Mouse (Mus musculus) stomach, postnatal 0 days (tissue): ENCODE measurements around the gene Cars. TPM values are rescaled to one million over a fixed set of nuclear protein-coding genes. Genes with fewer than 3 reads are reported as not detected.

Source experiments
- ATAC-seq: fragments of 200-750 bp; cut with Nextera tagmentation; 2 replicates; pipeline ENCODE4 v1.8.0; 2017; ENCODE audit not compliant: low FRiP score, low TSS enrichment
- DNase-seq: peaks from one replicate; pipeline ENCODE4 v3.0.0-alpha.2; 2016; ENCODE audit warnings: low spot score
- H3K27ac ChIP-seq: fragments of 300-500 bp; sonication (generic); replicated peaks from 2 replicates; pipeline ENCODE4 v1.5.1; 2014; ENCODE audit warnings: mild to moderate bottlenecking, control low read depth
- H3K27me3 ChIP-seq: fragments of 300-500 bp; sonication (generic); 2 replicates; pipeline ENCODE4 v1.6.1; 2014; ENCODE audit warnings: low read length; ENCODE audit not compliant: control insufficient read depth, insufficient read depth
- H3K36me3 ChIP-seq: fragments of 300-500 bp; sonication (generic); 2 replicates; pipeline ENCODE4 v1.6.1; 2014; ENCODE audit warnings: low read length, mixed read lengths; ENCODE audit not compliant: control insufficient read depth, insufficient read depth
- H3K4me1 ChIP-seq: fragments of 300-500 bp; sonication (generic); replicated peaks from 2 replicates; pipeline ENCODE4 v1.6.1; 2014; ENCODE audit warnings: antibody characterized with exemption; ENCODE audit not compliant: control insufficient read depth, insufficient read depth
- H3K4me2 ChIP-seq: fragments of 300-500 bp; sonication (generic); replicated peaks from 2 replicates; pipeline ENCODE4 v1.6.1; 2014; ENCODE audit warnings: low read depth, mild to moderate bottlenecking, control low read depth, moderate library complexity
- H3K4me3 ChIP-seq: fragments of 300-500 bp; sonication (generic); 2 replicates; pipeline ENCODE4 v1.5.1; 2014; ENCODE audit warnings: low read depth, low read length, control low read depth
- H3K9ac ChIP-seq: fragments of 300-500 bp; sonication (generic); 2 replicates; pipeline ENCODE4 v1.6.1; 2014; ENCODE audit warnings: mild to moderate bottlenecking, low read length, control low read depth, mixed read lengths
- H3K9me3 ChIP-seq: fragments of 300-500 bp; sonication (generic); 2 replicates; pipeline ENCODE4 v1.6.1; 2016; ENCODE audit warnings: low read length; ENCODE audit not compliant: control insufficient read depth
- CTCF ChIP-seq: IDR thresholded peaks from 2 replicates; pipeline ENCODE4 v1.5.1; 2016; ENCODE audit warnings: antibody characterized with exemption, low read depth, mild to moderate bottlenecking, moderate library complexity
- EP300 ChIP-seq: optimal IDR thresholded peaks from 2 replicates; pipeline ENCODE3; 2016; ENCODE audit warnings: antibody characterized with exemption
- WGBS: fragments of 180-500 bp; shearing (Covaris S2); extraction: QIAGEN DNeasy Blood & Tissue Kit; methylation state at CpG from one replicate; pipeline ENCODE4 v1.1.7; 2014; 5-methylcytosine and 5-hydroxymethylcytosine counted together
- polyA plus RNA-seq: library from polyadenylated mRNA; unstranded; fragments of >200 nt; fragmentation: Nextera tagmentation; extraction: Ambion mirVana; gene quantifications from 2 replicates; pipeline ENCODE4 v1.2.1, GENCODE M21; 2015

Gene Cars
- polyA plus RNA-seq, 1 experiment from 2014 or later = 45.5 TPM

- H3K36me3 ChIP-seq = peaks cover 38% of the 10 kb centered on the region
- TF ChIP-seq EP300 = no peak
- TF ChIP-seq CTCF = no peak
- DNase-seq (no peak), ATAC-seq (no peak)
- H3K9me3 ChIP-seq = no peaks in the 10 kb centered on the region
- no peak overlapping the region for H3K27ac ChIP-seq
- H3K27me3 ChIP-seq = no peaks in the 10 kb centered on the region
- H3K4me1 ChIP-seq = no peaks in the 10 kb centered on the region
- H3K4me3 ChIP-seq = no peak overlapping the region
- no peak overlapping the region for H3K4me2 ChIP-seq
- no peak overlapping the region for H3K9ac ChIP-seq
- WGBS = 90% methylated on average over 5 of the region's 5 CpGs
These were observed 16.9 kb downstream of the Cars start for GRCm38 (mm10) chr7:143583025-143583424.

GRCm38 (mm10) chr7:143575751-143576150 is 24.1 kb downstream of the Cars start:
- no peaks in the 10 kb centered on the region for H3K9me3 ChIP-seq
- no peak overlapping the region for H3K27ac ChIP-seq
- H3K27me3 ChIP-seq = no peaks in the 10 kb centered on the region
- H3K9ac ChIP-seq = no peak overlapping the region
- WGBS = 95% methylated on average over 11 of the region's 11 CpGs
- no peak for TF ChIP-seq EP300
- no peak for TF ChIP-seq CTCF
- ATAC-seq (no peak), DNase-seq (no peak)
- H3K36me3 ChIP-seq = peaks cover 42% of the 10 kb centered on the region
- H3K4me1 ChIP-seq = no peaks in the 10 kb centered on the region
- no peak overlapping the region for H3K4me2 ChIP-seq
- H3K4me3 ChIP-seq = no peak overlapping the region

GRCm38 (mm10) chr7:143565648-143566039 is 34.2 kb downstream of the Cars start:
- 93% methylated on average over 3 of the region's 3 CpGs for WGBS
- no peaks in the 10 kb centered on the region for H3K9me3 ChIP-seq
- no peak overlapping the region for H3K4me3 ChIP-seq
- H3K27ac ChIP-seq = no peak overlapping the region
- ATAC-seq (no peak), DNase-seq (no peak)
- H3K36me3 ChIP-seq = peaks cover 48% of the 10 kb centered on the region
- H3K4me1 ChIP-seq = no peaks in the 10 kb centered on the region
- no peak overlapping the region for H3K9ac ChIP-seq
- H3K4me2 ChIP-seq = no peak overlapping the region
- H3K27me3 ChIP-seq = no peaks in the 10 kb centered on the region
- TF ChIP-seq CTCF (no peak), EP300 (no peak)

GRCm38 (mm10) chr7:143565015-143565647 is 34.8 kb downstream of the Cars start:
- no peak overlapping the region for H3K27ac ChIP-seq
- H3K9ac ChIP-seq = no peak overlapping the region
- no peak for ATAC-seq
- no peak overlapping the region for H3K4me3 ChIP-seq
- no peaks in the 10 kb centered on the region for H3K9me3 ChIP-seq
- DNase-seq = no peak
- H3K36me3 ChIP-seq = peaks cover 50% of the 10 kb centered on the region
- no peaks in the 10 kb centered on the region for H3K27me3 ChIP-seq
- 91% methylated on average over 6 of the region's 6 CpGs for WGBS
- no peak for TF ChIP-seq EP300
- TF ChIP-seq CTCF = no peak
- no peak overlapping the region for H3K4me2 ChIP-seq
- no peaks in the 10 kb centered on the region for H3K4me1 ChIP-seq

- no peak overlapping the region for H3K9ac ChIP-seq
- no peaks in the 10 kb centered on the region for H3K4me1 ChIP-seq
- H3K4me2 ChIP-seq = no peak overlapping the region
- DNase-seq (no peak), ATAC-seq (no peak)
- TF ChIP-seq CTCF (no peak), EP300 (no peak)
- H3K9me3 ChIP-seq = no peaks in the 10 kb centered on the region
- peaks cover 53% of the 10 kb centered on the region for H3K36me3 ChIP-seq
- no peaks in the 10 kb centered on the region for H3K27me3 ChIP-seq
- H3K27ac ChIP-seq = no peak overlapping the region
- WGBS = 69% methylated on average over 5 of the region's 5 CpGs
- H3K4me3 ChIP-seq = no peak overlapping the region
These were observed 36.1 kb downstream of the Cars start for GRCm38 (mm10) chr7:143563787-143564186.

GRCm38 (mm10) chr7:143557616-143558015 is 42.3 kb downstream of the Cars start:
- no peak for DNase-seq
- no peak overlapping the region for H3K9ac ChIP-seq
- peaks cover 33% of the 10 kb centered on the region for H3K36me3 ChIP-seq
- H3K4me2 ChIP-seq = no peak overlapping the region
- H3K4me1 ChIP-seq = no peaks in the 10 kb centered on the region
- 89% methylated on average over 7 of the region's 7 CpGs for WGBS
- H3K27me3 ChIP-seq = no peaks in the 10 kb centered on the region
- no peak for ATAC-seq
- no peaks in the 10 kb centered on the region for H3K9me3 ChIP-seq
- TF ChIP-seq CTCF (no peak), EP300 (no peak)
- H3K4me3 ChIP-seq = no peak overlapping the region
- no peak overlapping the region for H3K27ac ChIP-seq
